Mouse (Mus musculus) thymus, postnatal 25 days (tissue): ENCODE results near the gene Rhox4a2.
"Not testable (repeated sequence)": the region's sequence is repeated elsewhere in the genome, so short reads cannot be mapped to it uniquely, and the experiment has no call there.

ENCODE experiments used
- DNase-seq: peaks from one replicate; pipeline ENCODE4 v3.0.0; 2022

The Rhox4a2 gene

GRCm38 (mm10) chrX:37390548-37390947, at the start of gene Rhox4a2:
Rhox4a2 (plus strand) TSS chrX:37390848.
- not testable (repeated sequence) for DNase-seq

- DNase-seq = not testable (repeated sequence)
These were observed 10.9 kb upstream of the Rhox4a2 start, which contains the start of gene Rhox3a2 for GRCm38 (mm10) chrX:37379728-37380127. Rhox3a2 (plus strand) TSS chrX:37380028.

- not testable (repeated sequence) for DNase-seq
These were observed 21.1 kb downstream of the Rhox4a2 start, which contains the start of gene Rhox2b for GRCm38 (mm10) chrX:37411767-37412166. Rhox2b (plus strand) TSS chrX:37412067.

- DNase-seq = not testable (repeated sequence)
These were observed 41.5 kb downstream of the Rhox4a2 start, which contains the start of gene Rhox4b for GRCm38 (mm10) chrX:37432194-37432593. Rhox4b (plus strand) TSS chrX:37432494.
